Mouse (Mus musculus) CD4-positive naive resting alpha-beta T cell, adult 57 days (primary cell): ENCODE results near the gene Adgre5. TPM values are rescaled to one million over a fixed set of nuclear protein-coding genes. Genes with fewer than 3 reads are reported as not detected.

Experiments used
- total RNA-seq: library from RNA; stranded (reverse); gene quantifications from one replicate; pipeline ENCODE4 v1.2.4, GENCODE M21; 2023

Adgre5 gene
- total RNA-seq, result 855 TPM

DNA sequence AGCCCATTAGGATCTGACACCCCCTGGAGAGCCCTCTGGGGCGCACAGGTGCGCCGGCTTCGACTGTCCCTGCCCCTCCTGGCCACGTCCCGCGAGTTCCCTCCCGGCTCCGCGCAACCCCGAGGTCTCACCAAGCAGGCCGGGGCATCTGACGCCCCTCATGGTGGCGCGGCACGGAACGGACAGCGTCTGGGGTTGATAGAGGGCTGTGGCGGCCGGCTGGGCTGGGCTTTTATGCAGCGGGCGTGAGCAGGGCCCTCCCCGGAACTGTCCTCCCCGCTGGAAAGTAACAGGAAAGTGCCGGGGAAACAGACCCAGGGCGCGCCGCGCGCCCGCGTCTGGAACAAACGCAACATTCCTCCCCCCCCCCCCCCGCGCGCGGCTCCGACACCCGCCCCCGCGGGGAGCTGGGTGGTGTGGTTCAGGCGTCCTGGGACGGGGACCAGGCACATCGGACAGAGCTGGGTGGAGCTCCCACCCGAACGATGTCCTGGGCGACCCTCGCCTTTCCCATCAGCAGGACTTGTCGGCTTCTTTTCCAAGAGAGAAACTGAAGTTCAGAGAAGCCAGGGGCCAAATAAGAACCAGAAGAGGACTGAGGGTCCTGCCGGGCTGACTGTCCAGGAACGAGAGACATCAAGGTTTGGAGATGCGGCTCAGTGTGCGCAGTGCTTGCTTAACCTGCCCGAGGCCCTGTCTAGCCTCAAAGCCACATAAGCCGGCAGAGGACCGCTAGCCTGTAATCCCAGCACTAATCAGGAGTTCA lies at the start of gene Adgre5:
Adgre5 (minus strand) TSS at position 351 of the 766 bp plus-strand sequence.

GRCm38 (mm10) chr8:83715031-83715690 lies 26.0 kb downstream of the Adgre5 start, which contains the start of gene Ddx39:
Ddx39 (plus strand) TSS chr8:83715177.

DNA sequence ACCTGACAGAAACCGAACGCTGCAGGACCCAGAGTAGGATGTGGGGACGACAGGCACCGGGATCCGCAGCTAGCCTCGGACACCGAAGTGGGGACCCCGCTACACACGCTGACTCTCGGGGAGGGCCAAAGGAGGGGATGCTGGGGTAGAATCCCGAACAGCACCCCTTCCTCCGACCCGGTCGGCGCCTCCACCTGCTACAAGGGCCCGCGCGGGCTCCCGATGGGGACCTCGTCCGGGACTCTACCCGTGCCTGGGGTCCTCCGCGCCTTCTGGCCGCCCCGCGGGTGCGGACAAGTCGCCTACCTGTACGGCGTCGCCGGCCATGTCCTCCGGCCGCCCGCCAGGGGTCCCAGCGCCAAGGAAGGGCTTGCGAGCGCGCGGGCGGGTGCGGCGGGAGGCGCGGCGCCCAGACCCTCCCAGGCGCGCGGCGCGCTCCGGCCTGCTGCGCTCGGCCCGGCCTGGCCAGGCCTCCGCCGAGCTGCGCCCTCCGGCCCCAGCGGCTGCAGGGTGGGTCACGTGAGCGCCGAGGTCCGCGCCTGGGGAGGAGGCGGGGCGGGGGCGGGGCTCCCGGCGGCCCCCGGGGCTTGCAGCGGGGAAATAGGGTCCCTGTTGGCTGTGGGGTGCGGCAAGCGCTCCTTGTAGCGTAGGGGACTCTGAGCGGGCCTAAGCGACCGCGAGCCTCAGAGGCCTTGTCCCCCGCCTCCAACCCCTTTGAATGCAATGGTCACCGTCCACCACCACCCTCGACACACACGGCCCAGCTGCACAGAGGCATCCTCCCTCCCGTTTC lies 42.3 kb downstream of the Adgre5 start, which contains the start of gene Pkn1:
Pkn1 (minus strand) TSS at position 519 of the 793 bp plus-strand sequence.

Other genes with a start within 250 kb of the Adgre5 start
- gene Olfr370, start 205.5 kb downstream of the Adgre5 start, total RNA-seq, result not detected
- gene Ndufb7, start 174.7 kb downstream of the Adgre5 start, total RNA-seq, result 79.0 TPM
- gene Tecr, start 133.4 kb downstream of the Adgre5 start, total RNA-seq, result 231 TPM
- 114 TPM for gene Dnajb1, start 133.1 kb downstream of the Adgre5 start, total RNA-seq
- gene Gipc1, start 88.6 kb downstream of the Adgre5 start, total RNA-seq, result 26.1 TPM
- gene Ptger1, start 74.6 kb downstream of the Adgre5 start, total RNA-seq, result 0.44 TPM
- gene Pkn1, start 42.1 kb downstream of the Adgre5 start, total RNA-seq, result 306 TPM
- 72.6 TPM for gene Ddx39, start 26.1 kb downstream of the Adgre5 start, total RNA-seq
- gene Adgrl1, start 158.8 kb upstream of the Adgre5 start, total RNA-seq, result 70.9 TPM
- gene Gm10644, start 213.9 kb upstream of the Adgre5 start, total RNA-seq, result 1.3 TPM
- 5.4 TPM for gene Asf1b, start 214.2 kb upstream of the Adgre5 start, total RNA-seq
- gene Prkaca, start 231.7 kb upstream of the Adgre5 start, total RNA-seq, result 37.8 TPM